Mouse (Mus musculus) midbrain, postnatal 0 days (tissue): ENCODE data around the gene Psmb5. TPM values are rescaled to one million over a fixed set of nuclear protein-coding genes. Genes with fewer than 3 reads are reported as not detected.
"Not testable (repeated sequence)": the region's sequence is repeated elsewhere in the genome, so short reads cannot be mapped to it uniquely, and the experiment has no call there.

Experiments used
- ATAC-seq: fragments of 200-750 bp; cut with Nextera tagmentation; 2 replicates; pipeline ENCODE4 v1.8.0; 2017; ENCODE audit warnings: moderate number of reproducible peaks, mild to moderate bottlenecking, moderate TSS enrichment, moderate library complexity; ENCODE audit not compliant: low FRiP score
- DNase-seq: peaks from one replicate; pipeline ENCODE4 v3.0.0-alpha.2; 2015; ENCODE audit warnings: low spot score
- H3K27ac ChIP-seq: fragments of 300-500 bp; sonication (generic); 2 replicates; pipeline ENCODE4 v1.5.1; 2014; ENCODE audit warnings: low read depth, mild to moderate bottlenecking, low read length, mixed read lengths
- H3K27me3 ChIP-seq: fragments of 300-500 bp; sonication (generic); 2 replicates; pipeline ENCODE4 v1.6.1; 2014; ENCODE audit warnings: low read length, control low read depth, mixed read lengths; ENCODE audit not compliant: insufficient read depth
- H3K36me3 ChIP-seq: fragments of 300-500 bp; sonication (generic); 2 replicates; pipeline ENCODE4 v1.6.1; 2014; ENCODE audit warnings: low read length, control low read depth, mixed read lengths; ENCODE audit not compliant: insufficient read depth
- H3K4me1 ChIP-seq: fragments of 300-500 bp; sonication (generic); 2 replicates; pipeline ENCODE4 v1.6.1; 2014; ENCODE audit warnings: mild to moderate bottlenecking, control low read depth, antibody characterized with exemption, low read length, mixed read lengths; ENCODE audit not compliant: insufficient read depth
- H3K4me2 ChIP-seq: fragments of 300-500 bp; sonication (generic); 2 replicates; pipeline ENCODE4 v1.6.1; 2014; ENCODE audit warnings: low read depth, mild to moderate bottlenecking, low read length, mixed read lengths; ENCODE audit not compliant: poor library complexity, severe bottlenecking
- H3K4me3 ChIP-seq: fragments of 300-500 bp; sonication (generic); 2 replicates; pipeline ENCODE4 v1.5.1; 2014; ENCODE audit warnings: low read depth, mild to moderate bottlenecking, low read length, moderate library complexity
- H3K9ac ChIP-seq: fragments of 300-500 bp; sonication (generic); replicated peaks from 2 replicates; pipeline ENCODE4 v1.6.1; 2014; ENCODE audit warnings: mild to moderate bottlenecking, low read length, moderate library complexity, mixed read lengths; ENCODE audit not compliant: poor library complexity, severe bottlenecking
- H3K9me3 ChIP-seq: fragments of 300-500 bp; sonication (generic); 2 replicates; pipeline ENCODE4 v1.6.1; 2016; ENCODE audit warnings: low read length, control low read depth
- CTCF ChIP-seq: IDR thresholded peaks from 2 replicates; pipeline ENCODE4 v1.5.1; 2016; ENCODE audit warnings: antibody characterized with exemption, mild to moderate bottlenecking
- WGBS: fragments of 180-500 bp; shearing (Covaris S2); extraction: QIAGEN DNeasy Blood & Tissue Kit; methylation state at CpG from one replicate; pipeline ENCODE4 v1.1.7; 2014; 5-methylcytosine and 5-hydroxymethylcytosine counted together
- polyA plus RNA-seq: library from polyadenylated mRNA; unstranded; fragments of >200 nt; fragmentation: Nextera tagmentation; extraction: Ambion mirVana; gene quantifications from 2 replicates; pipeline ENCODE4 v1.2.1, GENCODE M21; 2015
- total RNA-seq: library from RNA; depleted of rRNA; stranded (reverse); fragments of >200 nt; gene quantifications from 2 replicates; pipeline ENCODE4 v1.2.3, GENCODE M21; 2014

The Psmb5 gene
- total and polyA plus RNA-seq, 2 experiments from 2014 or later: 197 to 404 TPM

DNA sequence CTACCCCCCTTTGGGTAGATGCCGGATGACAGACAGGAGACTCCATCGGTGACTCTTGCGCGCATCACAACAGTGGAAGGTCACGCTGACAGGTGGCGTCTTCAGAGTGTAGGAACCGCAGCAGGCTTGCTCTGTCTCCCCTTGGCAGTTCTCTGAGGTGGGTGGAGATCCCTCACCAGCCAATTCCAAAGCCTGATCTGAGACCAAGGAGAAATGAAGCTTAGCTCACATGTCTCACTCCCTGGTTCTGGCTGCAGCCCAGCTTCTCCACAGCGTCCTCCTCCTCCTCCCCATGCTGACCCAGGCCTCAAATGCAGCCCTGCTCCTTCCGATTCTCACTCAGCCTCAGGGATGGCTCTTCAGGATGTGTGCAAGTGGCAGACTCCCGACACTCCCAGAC, 7.2 kb upstream of the Psmb5 start:
- H3K4me3 ChIP-seq: no peak overlapping the region
- H3K9me3 ChIP-seq: no peaks in the 10 kb centered on the region
- 71% methylated on average over 10 of the region's 10 CpGs for WGBS
- TF ChIP-seq CTCF: no peak
- ATAC-seq: no peak
- no peak overlapping the region for H3K4me2 ChIP-seq
- H3K4me1 ChIP-seq: no peaks in the 10 kb centered on the region
- H3K9ac ChIP-seq: no peak overlapping the region
- no peak for DNase-seq
- no peaks in the 10 kb centered on the region for H3K36me3 ChIP-seq
- no peak overlapping the region for H3K27ac ChIP-seq
- no peaks in the 10 kb centered on the region for H3K27me3 ChIP-seq

DNA sequence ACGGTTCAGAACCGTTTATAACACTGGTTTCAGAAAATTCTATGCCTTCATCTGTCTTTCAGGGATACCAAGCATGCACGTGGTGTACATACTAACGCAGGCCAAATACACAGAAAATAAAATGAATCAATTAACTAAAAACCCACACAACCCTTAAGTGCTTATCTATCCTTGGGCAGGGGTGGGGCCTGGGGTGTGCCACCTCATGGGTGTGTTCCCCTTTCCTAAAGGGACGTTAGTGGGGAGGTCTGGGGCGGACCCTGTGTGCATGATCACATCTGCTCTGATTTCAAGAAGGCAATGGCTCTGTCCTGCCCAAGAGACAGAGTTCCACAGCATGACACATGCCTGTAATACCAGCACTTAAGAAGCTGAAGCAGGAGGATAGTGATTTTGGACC, 5.5 kb upstream of the Psmb5 start:
- ATAC-seq (no peak), DNase-seq (no peak)
- Histone ChIP-seq H3K4me1 (no peaks in the 10 kb centered on the region), H3K9ac (no peak overlapping the region), H3K36me3 (no peaks in the 10 kb centered on the region), H3K4me3 (no peak overlapping the region), H3K9me3 (no peaks in the 10 kb centered on the region), H3K4me2 (no peak overlapping the region), H3K27me3 (no peaks in the 10 kb centered on the region), H3K27ac (no peak overlapping the region)
- 85% methylated on average over 6 of the region's 6 CpGs for WGBS
- TF ChIP-seq CTCF: no peak

DNA sequence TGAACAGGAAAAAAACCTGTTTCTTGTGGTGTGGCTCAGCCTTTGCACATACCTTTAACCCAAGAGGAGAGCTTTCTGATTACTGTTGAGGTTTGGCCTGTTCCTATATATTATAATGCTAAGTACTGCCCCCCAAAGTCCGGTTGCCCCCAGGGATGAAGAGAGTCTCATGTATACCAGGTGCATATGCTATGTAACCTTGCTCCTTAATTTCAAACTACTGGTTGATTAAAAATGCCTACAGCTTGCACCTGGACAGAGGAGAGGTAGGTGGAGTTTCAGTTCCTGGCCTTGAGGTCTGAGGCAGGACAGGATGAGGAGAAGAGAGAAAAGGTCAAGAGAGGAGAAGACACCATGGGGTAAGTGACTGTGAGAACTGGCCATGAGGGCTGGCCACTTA, 3.3 kb upstream of the Psmb5 start, which contains the start of gene Psmb11:
Psmb11 (plus strand) TSS at position 301 of the 400 bp plus-strand sequence.
- WGBS: 97% methylated on average over 1 of the region's 1 CpGs
- H3K27ac ChIP-seq: no peak within 1 kb of the TSS
- H3K36me3 ChIP-seq: no peaks in the 10 kb centered on the region
- H3K4me1 ChIP-seq: 0 out of 2 replicates have a peak, but pooled peaks cover 3% of the 10 kb centered on the region
- ATAC-seq: no peak
- DNase-seq: no peak
- no peak for TF ChIP-seq CTCF
- no peak within 1 kb of the TSS for H3K9ac ChIP-seq
- no peak within 1 kb of the TSS for H3K4me2 ChIP-seq
- H3K9me3 ChIP-seq: no peaks in the 10 kb centered on the region
- H3K27me3 ChIP-seq: no peaks in the 10 kb centered on the region
- H3K4me3 ChIP-seq: no peak within 1 kb of the TSS

- no peak for DNase-seq
Observed at GRCm38 (mm10) chr14:54617152-54617896, 498 bp downstream of the Psmb5 start.

DNA sequence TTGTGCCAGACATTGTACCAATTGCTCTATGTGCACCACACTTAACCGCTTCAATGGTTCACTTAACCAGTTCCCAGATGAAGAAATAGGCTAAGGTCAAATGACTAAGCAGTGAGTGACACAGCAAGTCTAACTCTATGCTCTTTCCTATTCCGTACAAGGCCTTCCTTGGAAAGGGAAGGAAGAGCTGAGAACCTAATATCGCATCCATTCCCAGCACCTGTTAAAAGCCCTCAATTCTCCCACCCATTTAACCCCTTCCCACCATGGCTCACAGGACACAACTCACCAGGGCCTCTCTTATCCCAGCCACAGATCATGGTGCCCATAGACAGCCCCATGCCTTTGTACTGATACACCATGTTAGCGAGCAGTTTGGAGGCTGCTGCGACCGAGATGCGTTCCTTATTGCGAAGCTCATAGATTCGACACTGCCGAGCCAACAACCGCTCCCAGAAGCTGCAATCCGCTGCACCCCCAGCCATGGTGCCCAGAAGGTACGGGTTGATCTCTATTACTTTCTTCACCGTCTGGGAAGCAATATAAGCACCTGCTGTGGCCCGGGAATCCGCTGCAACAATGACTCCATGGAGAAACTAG, 1.5 kb downstream of the Psmb5 start:
- Histone ChIP-seq H3K4me2 (no peak overlapping the region), H3K36me3 (peaks cover 11% of the 10 kb centered on the region), H3K4me1 (0 out of 2 replicates have a peak, but pooled peaks cover 3% of the 10 kb centered on the region), H3K4me3 (no peak overlapping the region), H3K9ac (no peak overlapping the region), H3K27me3 (no peaks in the 10 kb centered on the region), H3K9me3 (no peaks in the 10 kb centered on the region), H3K27ac (no peak overlapping the region)
- TF ChIP-seq CTCF: no peak
- no peak for DNase-seq
- 93% methylated on average over 16 of the region's 16 CpGs for WGBS
- ATAC-seq: no peak

More at GRCm38 (mm10) chr14:54617152-54617896, 498 bp downstream of the Psmb5 start:
- Histone ChIP-seq H3K27me3 (no peaks in the 10 kb centered on the region), H3K4me1 (0 out of 2 replicates have a peak, but pooled peaks cover 3% of the 10 kb centered on the region), H3K4me3 (peak overlapping the region; percentile 76), H3K36me3 (peaks cover 11% of the 10 kb centered on the region), H3K9me3 (no peaks in the 10 kb centered on the region), H3K27ac (peak overlapping the region; percentile 82), H3K9ac (peak overlapping the region; percentile 87), H3K4me2 (peak overlapping the region; percentile 70)
- peak; percentile 46 for TF ChIP-seq CTCF
- WGBS: 2% methylated on average over 36 of the region's 38 CpGs
- peak; percentile 45 for ATAC-seq

DNA sequence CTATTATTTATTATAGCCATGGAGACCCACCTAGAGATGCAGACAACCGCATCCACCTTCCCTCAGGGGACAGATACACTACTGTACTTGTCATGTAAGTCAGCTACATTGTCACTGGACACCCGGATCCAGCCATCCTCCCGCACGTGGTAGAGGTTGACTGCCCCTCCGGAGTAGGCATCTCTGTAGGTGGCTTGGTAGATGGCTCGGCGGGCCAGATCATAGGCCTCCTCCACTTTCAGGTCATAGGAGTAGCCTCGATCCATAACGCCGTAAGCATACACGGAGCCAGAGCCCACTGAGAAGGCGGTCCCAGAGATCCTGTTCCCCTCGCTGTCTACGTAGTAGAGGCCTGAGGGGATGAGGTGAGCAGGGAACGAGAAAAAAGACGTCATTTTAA, 3.7 kb downstream of the Psmb5 start:
- not testable (repeated sequence) for H3K4me1 ChIP-seq, H3K27ac ChIP-seq, H3K4me2 ChIP-seq, DNase-seq, H3K4me3 ChIP-seq, H3K9ac ChIP-seq, H3K9me3 ChIP-seq, ATAC-seq, H3K27me3 ChIP-seq
- peaks cover 11% of the 10 kb centered on the region for H3K36me3 ChIP-seq
- 95% methylated on average over 15 of the region's 16 CpGs for WGBS
